Mouse (Mus musculus) urinary bladder, postnatal 25 days (tissue): ENCODE results near the gene Bloc1s3.
"Not testable (repeated sequence)": the region's sequence is repeated elsewhere in the genome, so short reads cannot be mapped to it uniquely, and the experiment has no call there.

Experiments used
- DNase-seq: peaks from one replicate; pipeline ENCODE4 v3.0.0; 2022; ENCODE audit warnings: low spot score

Bloc1s3 gene

GRCm38 (mm10) chr7:19517652-19518365, 9.6 kb upstream of the Bloc1s3 start, which contains the start of gene Nkpd1:
TSS of gene Nkpd1 (plus strand) at chr7:19517838.
- DNase-seq: peak; percentile 44

GRCm38 (mm10) chr7:19512353-19512752, 4.2 kb upstream of the Bloc1s3 start:
- no peak for DNase-seq

GRCm38 (mm10) chr7:19511934-19512333, 3.8 kb upstream of the Bloc1s3 start:
- not testable (repeated sequence) for DNase-seq

- no peak for DNase-seq
Measured at GRCm38 (mm10) chr7:19509786-19510185, 1.6 kb upstream of the Bloc1s3 start.

GRCm38 (mm10) chr7:19508924-19509568, 879 bp upstream of the Bloc1s3 start:
- no peak for DNase-seq

- DNase-seq: no peak
Measured at GRCm38 (mm10) chr7:19507612-19507981, 570 bp downstream of the Bloc1s3 start.

- DNase-seq: peak; percentile 35
Measured at GRCm38 (mm10) chr7:19506969-19507611, 1.1 kb downstream of the Bloc1s3 start.

- DNase-seq: no peak
Measured at GRCm38 (mm10) chr7:19506326-19506725, 1.8 kb downstream of the Bloc1s3 start.

GRCm38 (mm10) chr7:19503481-19504068, 4.6 kb downstream of the Bloc1s3 start:
- DNase-seq: peak; percentile 69

- DNase-seq: no peak
Measured at GRCm38 (mm10) chr7:19501658-19502057, 6.5 kb downstream of the Bloc1s3 start.

- DNase-seq: no peak
Measured at GRCm38 (mm10) chr7:19500420-19501363, 7.5 kb downstream of the Bloc1s3 start.

GRCm38 (mm10) chr7:19498326-19498725, 9.8 kb downstream of the Bloc1s3 start:
- DNase-seq: no peak

- no peak for DNase-seq
Measured at GRCm38 (mm10) chr7:19496214-19496555, 12.0 kb downstream of the Bloc1s3 start.

- no peak for DNase-seq
Measured at GRCm38 (mm10) chr7:19495521-19496213, 12.5 kb downstream of the Bloc1s3 start.

- DNase-seq: no peak
Measured at GRCm38 (mm10) chr7:19494751-19495474, 13.3 kb downstream of the Bloc1s3 start.

- DNase-seq: no peak
Measured at GRCm38 (mm10) chr7:19491731-19492130, 16.4 kb downstream of the Bloc1s3 start.

GRCm38 (mm10) chr7:19489525-19489924, 18.6 kb downstream of the Bloc1s3 start:
- DNase-seq: no peak

GRCm38 (mm10) chr7:19486549-19486948, 21.6 kb downstream of the Bloc1s3 start:
- no peak for DNase-seq

- DNase-seq: no peak
Measured at GRCm38 (mm10) chr7:19485488-19485887, 22.7 kb downstream of the Bloc1s3 start.

- DNase-seq: no peak
Measured at GRCm38 (mm10) chr7:19483281-19483680, 24.9 kb downstream of the Bloc1s3 start.
